Mouse (Mus musculus): Measurements from ENCODE around the gene Ros1. TPM values are rescaled to one million over a fixed set of nuclear protein-coding genes. Genes with fewer than 3 reads are reported as not detected.
A peak's percentile ranks its signal among the peaks of the same experiment; 100 is the strongest.

The Ros1 gene
- not detected in 2 replicates for polyA plus RNA-seq (2011; ENCODE audit: insufficient read depth, insufficient read length, low replicate concordance, missing spikeins)

DNA sequence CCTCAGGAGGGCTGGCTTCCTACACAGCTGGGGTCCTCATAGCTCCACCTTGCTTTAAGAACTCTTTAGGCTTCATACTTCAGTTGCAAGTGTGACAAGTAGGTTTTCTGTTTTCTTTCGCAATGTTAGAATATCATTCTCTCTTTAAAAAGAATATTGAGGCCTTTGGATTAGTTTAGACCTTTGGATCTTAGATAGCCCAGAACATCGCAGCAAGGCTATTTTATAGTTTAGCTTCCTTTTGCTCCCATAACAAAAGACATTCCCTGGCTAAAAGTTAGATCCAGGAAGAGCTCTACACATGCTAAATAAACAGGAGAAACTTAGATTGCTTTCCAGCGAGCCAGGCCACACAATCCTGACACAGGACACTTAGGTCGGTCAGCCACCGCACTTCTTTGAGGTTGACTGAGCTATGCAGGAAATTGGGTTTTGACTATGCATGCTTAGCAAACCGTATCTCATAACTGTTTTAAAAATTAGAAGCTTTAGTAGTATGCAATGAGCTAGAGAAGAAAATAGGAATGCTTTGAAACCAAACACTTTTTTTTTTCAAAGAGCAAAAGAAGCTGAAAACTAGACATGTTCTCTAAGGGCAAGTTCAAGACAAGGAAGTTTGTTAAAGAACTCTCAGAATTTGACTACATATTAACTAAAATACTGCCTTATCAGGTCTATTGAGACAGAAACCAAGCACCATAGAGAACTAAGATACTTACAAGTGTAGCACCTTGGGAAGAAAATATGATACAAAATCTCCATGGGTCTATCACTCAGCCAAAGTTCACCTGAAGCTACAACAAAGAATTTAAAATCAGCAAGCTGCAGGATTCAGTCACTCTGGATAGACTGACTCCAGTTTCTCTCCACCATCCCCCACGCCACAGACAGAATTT lies at the start of gene Ros1:
TSS of gene Ros1 (minus strand) at position 288 of the 896 bp plus-strand sequence.
- no peaks in the 10 kb centered on the region for H3K4me1 ChIP-seq (ENCODE audit: control insufficient read depth, insufficient read depth, low read length)
- H3K4me3 ChIP-seq (replicated peaks; ENCODE audit: control insufficient read depth, low read depth, low read length) = no peak within 1 kb of the TSS
- TF ChIP-seq POLR2A (IDR thresholded peaks at IDR 0.05; ENCODE audit: borderline replicate concordance, control insufficient read depth, low read depth, low read length) (no peak), CTCF (IDR thresholded peaks at IDR 0.05; ENCODE audit: control insufficient read depth, insufficient read depth, low read length) (no peak)
- WGBS = 65% methylated on average over 7 of the region's 7 CpGs
- no peak within 1 kb of the TSS for H3K27ac ChIP-seq (ENCODE audit: control insufficient read depth, insufficient read depth, low read depth, low read length, poor library complexity)

DNA sequence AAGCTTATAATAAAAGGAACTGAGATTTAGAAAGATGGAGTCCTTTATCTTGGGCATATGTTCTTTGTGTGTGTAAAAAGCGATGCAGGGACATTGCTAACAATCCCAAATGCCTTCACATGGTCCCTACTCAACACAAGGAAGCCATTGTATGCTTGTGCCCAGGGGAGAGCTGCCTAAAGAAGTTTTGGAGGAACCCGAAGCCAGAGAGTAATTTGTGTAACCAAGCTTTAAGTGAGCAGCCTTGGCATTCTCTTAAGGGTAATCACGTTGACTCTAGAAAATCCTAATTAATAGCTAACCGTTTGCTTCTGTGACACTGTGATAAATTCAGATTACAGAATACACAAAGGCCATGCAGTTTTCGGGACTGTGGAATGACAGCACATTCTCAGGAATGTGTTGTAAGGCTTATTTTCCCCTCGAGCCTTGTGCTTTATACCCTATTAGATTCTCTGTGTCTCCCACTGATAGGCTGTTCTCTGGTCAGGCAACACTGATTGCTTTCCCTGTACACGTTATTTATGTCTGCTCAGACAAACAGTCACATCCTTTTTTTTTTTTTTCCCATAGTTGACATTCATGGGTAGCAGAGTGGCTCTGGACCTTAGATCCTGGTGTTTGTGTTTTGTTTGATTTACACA lies 47.8 kb upstream of the Ros1 start:
- Histone ChIP-seq H3K4me3 (replicated peaks; ENCODE audit: control insufficient read depth, low read depth, low read length) (no peak overlapping the region), H3K4me1 (ENCODE audit: control insufficient read depth, insufficient read depth, low read length) (no peaks in the 10 kb centered on the region), H3K27ac (ENCODE audit: control insufficient read depth, insufficient read depth, low read depth, low read length, poor library complexity) (no peak overlapping the region)
- TF ChIP-seq CTCF (IDR thresholded peaks at IDR 0.05; ENCODE audit: control insufficient read depth, insufficient read depth, low read length) (no peak), POLR2A (IDR thresholded peaks at IDR 0.05; ENCODE audit: borderline replicate concordance, control insufficient read depth, low read depth, low read length) (no peak)
- 69% methylated on average over 7 of the region's 7 CpGs for WGBS

DNA sequence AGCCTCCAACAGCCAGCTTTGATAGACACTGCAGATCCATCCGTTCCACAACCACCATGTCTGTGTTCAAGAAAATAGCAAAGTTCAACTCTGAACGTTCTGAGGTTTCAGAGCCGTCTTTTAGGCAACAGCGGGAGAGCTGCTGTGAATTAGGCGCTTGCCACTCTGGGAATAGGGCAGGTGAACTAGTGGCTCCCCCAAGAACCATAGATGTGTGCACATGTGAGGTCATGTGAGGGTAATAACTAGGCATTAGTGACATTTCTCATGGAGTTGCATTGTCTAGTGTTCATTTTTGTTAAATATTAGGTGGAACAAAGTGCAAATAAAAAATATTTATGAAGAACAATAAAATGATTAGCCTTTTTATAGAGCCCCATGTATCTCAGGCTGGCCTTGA lies 47.0 kb upstream of the Ros1 start:
- no peak overlapping the region for H3K27ac ChIP-seq (ENCODE audit: control insufficient read depth, insufficient read depth, low read depth, low read length, poor library complexity)
- no peaks in the 10 kb centered on the region for H3K4me1 ChIP-seq (ENCODE audit: control insufficient read depth, insufficient read depth, low read length)
- WGBS = 84% methylated on average over 5 of the region's 5 CpGs
- TF ChIP-seq CTCF (IDR thresholded peaks at IDR 0.05; ENCODE audit: control insufficient read depth, insufficient read depth, low read length) = no peak
- no peak for TF ChIP-seq POLR2A (IDR thresholded peaks at IDR 0.05; ENCODE audit: borderline replicate concordance, control insufficient read depth, low read depth, low read length)
- H3K4me3 ChIP-seq (replicated peaks; ENCODE audit: control insufficient read depth, low read depth, low read length) = no peak overlapping the region

DNA sequence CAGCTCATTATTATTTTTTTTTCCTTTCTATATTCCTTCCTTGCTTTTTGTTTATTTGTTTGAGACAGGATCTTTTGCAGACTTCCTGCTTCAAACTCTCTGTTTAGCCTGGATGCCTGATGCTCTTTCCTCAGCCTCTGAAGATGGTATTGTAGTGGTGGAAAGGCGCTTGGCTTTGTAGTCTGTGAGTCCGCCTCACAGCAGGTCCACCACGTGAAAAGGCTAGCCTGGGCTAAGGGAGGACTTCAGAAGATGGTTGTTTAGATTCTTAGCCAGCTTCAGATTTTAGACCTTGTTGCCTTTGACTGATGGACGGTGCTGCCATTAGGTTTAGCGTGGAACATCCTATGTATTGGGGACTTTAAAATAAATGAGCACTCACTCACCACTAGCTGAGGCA lies 40.4 kb upstream of the Ros1 start:
- Histone ChIP-seq H3K4me3 (replicated peaks; ENCODE audit: control insufficient read depth, low read depth, low read length) (no peak overlapping the region), H3K4me1 (ENCODE audit: control insufficient read depth, insufficient read depth, low read length) (no peaks in the 10 kb centered on the region; the same call in 1 of the 2 replicates), H3K27ac (ENCODE audit: control insufficient read depth, insufficient read depth, low read depth, low read length, poor library complexity) (no peak overlapping the region)
- 78% methylated on average over 5 of the region's 5 CpGs for WGBS
- TF ChIP-seq POLR2A (IDR thresholded peaks at IDR 0.05; ENCODE audit: borderline replicate concordance, control insufficient read depth, low read depth, low read length) (no peak), CTCF (IDR thresholded peaks at IDR 0.05; ENCODE audit: control insufficient read depth, insufficient read depth, low read length) (no peak)

DNA sequence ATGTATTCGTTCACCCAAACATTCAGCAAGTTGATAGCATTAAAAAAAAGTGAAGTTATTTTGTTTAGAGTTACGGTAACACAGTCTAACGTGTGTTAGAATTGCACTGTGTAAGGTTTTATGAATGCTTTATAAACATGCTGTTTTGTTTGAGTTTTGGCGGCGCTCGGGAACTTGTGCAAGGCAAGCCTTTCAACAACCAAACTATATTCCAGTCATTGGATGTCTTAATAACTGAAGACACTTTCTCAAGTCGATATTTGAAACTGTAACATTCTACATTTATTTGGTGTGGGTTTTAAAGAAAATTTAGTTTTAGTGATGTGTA lies 39.6 kb upstream of the Ros1 start:
- H3K4me1 ChIP-seq (ENCODE audit: control insufficient read depth, insufficient read depth, low read length) = no peaks in the 10 kb centered on the region; the same call in 1 of the 2 replicates
- TF ChIP-seq CTCF (IDR thresholded peaks at IDR 0.05; ENCODE audit: control insufficient read depth, insufficient read depth, low read length) (no peak), POLR2A (IDR thresholded peaks at IDR 0.05; ENCODE audit: borderline replicate concordance, control insufficient read depth, low read depth, low read length) (no peak)
- WGBS = 9% methylated on average over 7 of the region's 7 CpGs
- no peak overlapping the region for H3K4me3 ChIP-seq (replicated peaks; ENCODE audit: control insufficient read depth, low read depth, low read length)
- H3K27ac ChIP-seq (ENCODE audit: control insufficient read depth, insufficient read depth, low read depth, low read length, poor library complexity) = no peak overlapping the region

DNA sequence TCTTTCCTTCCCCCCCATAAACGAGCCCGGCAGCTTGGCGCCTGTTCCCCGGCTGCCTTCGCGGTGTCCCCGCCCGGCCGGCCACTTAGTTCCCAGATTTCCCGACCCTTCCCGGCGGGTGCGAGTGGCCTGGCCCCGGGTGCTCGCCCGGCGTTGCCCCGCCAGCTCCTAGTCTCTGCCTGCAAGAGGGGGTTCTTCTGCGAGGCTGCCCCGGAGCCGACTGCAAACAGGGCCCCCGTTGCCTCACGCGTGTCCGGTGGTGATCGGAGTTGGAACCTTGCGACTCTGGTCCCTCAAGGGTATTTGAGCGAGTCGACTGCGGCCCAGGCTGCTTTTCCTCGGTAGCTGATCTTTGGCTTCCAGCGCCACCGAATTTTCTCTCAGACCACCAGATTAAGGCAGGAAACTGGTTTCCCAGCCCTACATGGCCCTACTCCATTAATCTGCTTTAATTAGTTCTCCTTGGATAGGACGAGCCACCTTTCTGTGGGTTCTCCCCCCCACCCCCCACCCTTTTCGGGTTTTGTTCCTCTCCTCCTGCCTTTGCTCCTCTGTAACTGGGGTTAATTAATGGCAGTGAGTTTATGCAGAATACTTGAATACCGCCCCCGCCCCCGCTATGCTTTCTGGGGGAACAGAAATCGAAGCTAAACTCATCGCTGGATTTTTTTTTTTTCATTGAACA lies 39.1 kb upstream of the Ros1 start:
- no peak overlapping the region; the same call in 1 of the 2 replicates for H3K27ac ChIP-seq (ENCODE audit: control insufficient read depth, insufficient read depth, low read depth, low read length, poor library complexity)
- WGBS = 1% methylated on average over 39 of the region's 40 CpGs
- H3K4me3 ChIP-seq (replicated peaks; ENCODE audit: control insufficient read depth, low read depth, low read length) = peak overlapping the region; percentile 45
- no peak for TF ChIP-seq POLR2A (IDR thresholded peaks at IDR 0.05; ENCODE audit: borderline replicate concordance, control insufficient read depth, low read depth, low read length)
- TF ChIP-seq CTCF (IDR thresholded peaks at IDR 0.05; ENCODE audit: control insufficient read depth, insufficient read depth, low read length) = no peak
- H3K4me1 ChIP-seq (ENCODE audit: control insufficient read depth, insufficient read depth, low read length) = no peaks in the 10 kb centered on the region; the same call in 1 of the 2 replicates

DNA sequence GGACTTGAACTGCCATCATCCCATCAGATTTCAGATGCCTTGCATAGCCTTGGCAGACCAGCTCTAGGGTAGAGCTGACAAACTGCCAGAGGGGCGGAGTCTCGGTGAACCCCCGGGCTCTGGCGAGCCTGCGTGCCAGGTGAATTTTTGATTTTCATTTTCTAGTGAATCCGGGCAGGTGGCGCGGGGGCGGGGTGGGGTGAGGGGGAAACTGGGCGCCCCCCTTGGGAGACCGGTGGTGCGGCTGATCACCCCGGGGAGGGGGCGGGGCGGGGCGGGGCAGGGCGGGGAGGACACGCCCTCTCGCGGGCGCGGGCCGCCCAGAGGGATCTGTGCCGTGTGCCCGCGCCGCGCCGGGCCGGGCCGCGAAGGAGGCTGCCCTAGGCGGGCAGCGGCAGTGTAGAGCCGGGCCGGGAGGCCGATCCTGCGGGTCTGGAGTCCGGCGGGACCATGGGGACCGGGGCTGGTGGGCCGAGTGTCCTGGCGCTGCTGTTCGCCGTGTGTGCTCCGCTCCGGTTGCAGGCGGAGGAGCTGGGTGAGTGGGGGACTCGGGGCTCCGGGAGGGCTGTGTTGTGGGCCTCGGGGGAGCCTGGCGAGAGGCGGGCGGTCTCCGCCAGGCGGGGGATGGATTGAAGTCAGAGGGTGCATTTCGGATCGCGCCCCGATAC lies 38.4 kb upstream of the Ros1 start, which contains the start of gene Dcbld1:
TSS of gene Dcbld1 (plus strand) at position 319 of the 668 bp plus-strand sequence.
- no peak within 1 kb of the TSS; the same call in 1 of the 2 replicates for H3K27ac ChIP-seq (ENCODE audit: control insufficient read depth, insufficient read depth, low read depth, low read length, poor library complexity)
- peak within 1 kb of the TSS; percentile 45 for H3K4me3 ChIP-seq (replicated peaks; ENCODE audit: control insufficient read depth, low read depth, low read length)
- TF ChIP-seq CTCF (IDR thresholded peaks at IDR 0.05; ENCODE audit: control insufficient read depth, insufficient read depth, low read length) (no peak), POLR2A (IDR thresholded peaks at IDR 0.05; ENCODE audit: borderline replicate concordance, control insufficient read depth, low read depth, low read length) (no peak)
- 1% methylated on average over 56 of the region's 60 CpGs for WGBS
- H3K4me1 ChIP-seq (ENCODE audit: control insufficient read depth, insufficient read depth, low read length) = no peaks in the 10 kb centered on the region; the same call in 1 of the 2 replicates

Measured in bone marrow, adult 2 months (tissue).